Mouse (Mus musculus) right cerebral cortex, postnatal 4 days (tissue): ENCODE results near the gene Gm21541.
"Not testable (repeated sequence)": the region's sequence is repeated elsewhere in the genome, so short reads cannot be mapped to it uniquely, and the experiment has no call there.

Experiments
- DNase-seq: peaks from one replicate; pipeline ENCODE4 v3.0.0-alpha.2; 2022

Gm21541 gene

GRCm38 (mm10) chr4:41903310-41903709 lies at the start of gene Gm21541:
TSS of gene Gm21541 (plus strand) at chr4:41903610.
- not testable (repeated sequence) for DNase-seq

- DNase-seq, result not testable (repeated sequence)
Measured at GRCm38 (mm10) chr4:41941272-41941671, 37.9 kb downstream of the Gm21541 start, which contains the start of gene Gm20878. TSS of gene Gm20878 (plus strand) at chr4:41941572.
